Mouse (Mus musculus): ENCODE results near the gene Cyp2f2. TPM values are rescaled to one million over a fixed set of nuclear protein-coding genes. Genes with fewer than 3 reads are reported as not detected.
A peak's percentile ranks its signal among the peaks of the same experiment; 100 is the strongest.

Gene Cyp2f2
- polyA plus RNA-seq, 1 experiment = 0.10 TPM

GRCm38 (mm10) chr7:27170981-27171380 is 51.3 kb downstream of the Cyp2f2 start:
- no peak for TF ChIP-seq CTCF (IDR thresholded peaks at IDR 0.05; ENCODE audit: borderline replicate concordance, insufficient read depth, low read depth, low read length)
- TF ChIP-seq POLR2A (IDR thresholded peaks at IDR 0.05; ENCODE audit: borderline replicate concordance, insufficient read depth, low read length) = no peak
- no peak for DNase-seq
- WGBS = 91% methylated on average over 3 of the region's 3 CpGs
- Histone ChIP-seq H3K27ac (ENCODE audit: insufficient read depth, low read length) (no peak overlapping the region), H3K27me3 (ENCODE audit: control insufficient read depth, insufficient read depth, low read length) (no peaks in the 10 kb centered on the region), H3K4me3 (replicated peaks; ENCODE audit: insufficient read depth, low read depth, low read length) (no peak overlapping the region), H3K4me1 (ENCODE audit: control insufficient read depth, insufficient read depth, low read length) (peaks cover 6% of the 10 kb centered on the region; the same call in 1 of the 2 replicates)

GRCm38 (mm10) chr7:27174496-27174895 is 54.8 kb downstream of the Cyp2f2 start:
- no peak for TF ChIP-seq POLR2A (IDR thresholded peaks at IDR 0.05; ENCODE audit: borderline replicate concordance, insufficient read depth, low read length)
- no peak for TF ChIP-seq CTCF (IDR thresholded peaks at IDR 0.05; ENCODE audit: borderline replicate concordance, insufficient read depth, low read depth, low read length)
- Histone ChIP-seq H3K4me3 (replicated peaks; ENCODE audit: insufficient read depth, low read depth, low read length) (no peak overlapping the region), H3K4me1 (ENCODE audit: control insufficient read depth, insufficient read depth, low read length) (no peaks in the 10 kb centered on the region), H3K27ac (ENCODE audit: insufficient read depth, low read length) (no peak overlapping the region), H3K27me3 (ENCODE audit: control insufficient read depth, insufficient read depth, low read length) (no peaks in the 10 kb centered on the region)
- 94% methylated on average over 15 of the region's 15 CpGs for WGBS
- DNase-seq = no peak

- DNase-seq = no peak
- Histone ChIP-seq H3K27ac (ENCODE audit: insufficient read depth, low read length) (no peak overlapping the region), H3K4me1 (ENCODE audit: control insufficient read depth, insufficient read depth, low read length) (no peaks in the 10 kb centered on the region), H3K4me3 (replicated peaks; ENCODE audit: insufficient read depth, low read depth, low read length) (no peak overlapping the region), H3K27me3 (ENCODE audit: control insufficient read depth, insufficient read depth, low read length) (no peaks in the 10 kb centered on the region)
- TF ChIP-seq CTCF (IDR thresholded peaks at IDR 0.05; ENCODE audit: borderline replicate concordance, insufficient read depth, low read depth, low read length) = no peak
- no peak for TF ChIP-seq POLR2A (IDR thresholded peaks at IDR 0.05; ENCODE audit: borderline replicate concordance, insufficient read depth, low read length)
- 78% methylated on average over 7 of the region's 7 CpGs for WGBS
Measured at GRCm38 (mm10) chr7:27174896-27175295, 55.2 kb downstream of the Cyp2f2 start.

GRCm38 (mm10) chr7:27177942-27178323 is 58.2 kb downstream of the Cyp2f2 start:
- DNase-seq = no peak
- Histone ChIP-seq H3K4me1 (ENCODE audit: control insufficient read depth, insufficient read depth, low read length) (no peaks in the 10 kb centered on the region), H3K4me3 (replicated peaks; ENCODE audit: insufficient read depth, low read depth, low read length) (peak overlapping the region; percentile 79), H3K27ac (ENCODE audit: insufficient read depth, low read length) (peak overlapping the region; percentile 55; the same call in 1 of the 2 replicates), H3K27me3 (ENCODE audit: control insufficient read depth, insufficient read depth, low read length) (no peaks in the 10 kb centered on the region)
- TF ChIP-seq POLR2A (IDR thresholded peaks at IDR 0.05; ENCODE audit: borderline replicate concordance, insufficient read depth, low read length) (no peak), CTCF (IDR thresholded peaks at IDR 0.05; ENCODE audit: borderline replicate concordance, insufficient read depth, low read depth, low read length) (no peak)
- 12% methylated on average over 4 of the region's 4 CpGs for WGBS

GRCm38 (mm10) chr7:27178324-27179216 is 58.9 kb downstream of the Cyp2f2 start, which contains the start of gene Rab4b:
TSS of gene Rab4b (minus strand) at chr7:27178896.
- peak within 1 kb of the TSS; percentile 79 for H3K4me3 ChIP-seq (replicated peaks; ENCODE audit: insufficient read depth, low read depth, low read length)
- TF ChIP-seq CTCF (IDR thresholded peaks at IDR 0.05; ENCODE audit: borderline replicate concordance, insufficient read depth, low read depth, low read length) = peak; percentile 54; the same call in 1 of the 2 replicates
- TF ChIP-seq POLR2A (IDR thresholded peaks at IDR 0.05; ENCODE audit: borderline replicate concordance, insufficient read depth, low read length) = no peak; the same call in 1 of the 2 replicates
- H3K27me3 ChIP-seq (ENCODE audit: control insufficient read depth, insufficient read depth, low read length) = no peaks in the 10 kb centered on the region
- no peaks in the 10 kb centered on the region for H3K4me1 ChIP-seq (ENCODE audit: control insufficient read depth, insufficient read depth, low read length)
- under 1% methylated on average over 53 of the region's 53 CpGs for WGBS
- H3K27ac ChIP-seq (ENCODE audit: insufficient read depth, low read length) = peak within 1 kb of the TSS; percentile 55
- DNase-seq = peak; percentile 100

GRCm38 (mm10) chr7:27179217-27179918 is 59.7 kb downstream of the Cyp2f2 start:
- no peak for DNase-seq
- TF ChIP-seq POLR2A (IDR thresholded peaks at IDR 0.05; ENCODE audit: borderline replicate concordance, insufficient read depth, low read length) = 0 out of 2 replicates have a peak, but pooled peaks have one; percentile 59
- no peak for TF ChIP-seq CTCF (IDR thresholded peaks at IDR 0.05; ENCODE audit: borderline replicate concordance, insufficient read depth, low read depth, low read length)
- Histone ChIP-seq H3K27ac (ENCODE audit: insufficient read depth, low read length) (peak overlapping the region; percentile 53; the same call in 1 of the 2 replicates), H3K4me1 (ENCODE audit: control insufficient read depth, insufficient read depth, low read length) (no peaks in the 10 kb centered on the region), H3K27me3 (ENCODE audit: control insufficient read depth, insufficient read depth, low read length) (no peaks in the 10 kb centered on the region), H3K4me3 (replicated peaks; ENCODE audit: insufficient read depth, low read depth, low read length) (peak overlapping the region; percentile 55)
- 42% methylated on average over 16 of the region's 16 CpGs for whole genome bisulfite sequencing

- DNase-seq = peak in 1 of 2 experiments; percentile 34
- 25% methylated on average over 5 of the region's 5 CpGs for WGBS
- H3K27ac ChIP-seq (ENCODE audit: insufficient read depth, low read length) = no peak overlapping the region
- H3K27me3 ChIP-seq (ENCODE audit: control insufficient read depth, insufficient read depth, low read length) = no peaks in the 10 kb centered on the region
- H3K4me1 ChIP-seq (ENCODE audit: control insufficient read depth, insufficient read depth, low read length) = no peaks in the 10 kb centered on the region
- no peak overlapping the region for H3K4me3 ChIP-seq (replicated peaks; ENCODE audit: insufficient read depth, low read depth, low read length)
- TF ChIP-seq CTCF (IDR thresholded peaks at IDR 0.05; ENCODE audit: borderline replicate concordance, insufficient read depth, low read depth, low read length) (no peak), POLR2A (IDR thresholded peaks at IDR 0.05; ENCODE audit: borderline replicate concordance, insufficient read depth, low read length) (no peak)
Measured at GRCm38 (mm10) chr7:27180036-27180435, 60.3 kb downstream of the Cyp2f2 start.
